Mouse (Mus musculus): ENCODE measurements around the gene Ran.

DNA sequence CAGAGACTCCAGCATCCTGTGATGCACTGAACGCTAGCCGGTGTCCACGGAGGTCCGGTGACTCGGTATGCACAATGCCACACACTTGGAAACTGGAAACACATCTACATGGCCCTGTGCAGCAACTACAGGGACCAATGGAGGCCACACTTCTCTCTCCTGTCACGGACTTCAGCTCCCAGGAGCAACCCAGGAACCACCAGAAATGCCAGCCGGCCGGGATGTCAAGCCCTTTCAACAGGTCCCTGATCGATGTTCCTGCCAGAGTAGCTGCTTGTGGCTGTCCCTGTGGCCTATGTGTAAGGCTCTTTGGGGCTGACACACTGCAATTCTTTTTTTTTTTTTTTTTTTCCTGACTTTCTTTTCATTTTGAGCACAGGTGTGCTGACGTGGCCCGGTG lies 44.3 kb downstream of the Ran start:
- no peak for TF ChIP-seq POLR2A (IDR thresholded peaks at IDR 0.05; ENCODE audit: insufficient read length, low read depth)
- TF ChIP-seq POLR2AphosphoS2 (IDR thresholded peaks at IDR 0.05; ENCODE audit: insufficient read length, low read depth) = no peak
- TF ChIP-seq USF1 (IDR thresholded peaks at IDR 0.05; ENCODE audit: low read depth) = no peak
